Mouse (Mus musculus): ENCODE results near the gene Abcc2. TPM values are rescaled to one million over a fixed set of nuclear protein-coding genes. Genes with fewer than 3 reads are reported as not detected.
A peak's percentile ranks its signal among the peaks of the same experiment; 100 is the strongest.

Abcc2 gene
- polyA plus RNA-seq (2012; rRNA removed) (12.9 and 13.4 TPM in 2 replicates), polyA plus RNA-seq (2014; fragmentation: Nextera tagmentation; extraction: Ambion mirVana) (9.5 and 10.6 TPM in 2 replicates)

DNA sequence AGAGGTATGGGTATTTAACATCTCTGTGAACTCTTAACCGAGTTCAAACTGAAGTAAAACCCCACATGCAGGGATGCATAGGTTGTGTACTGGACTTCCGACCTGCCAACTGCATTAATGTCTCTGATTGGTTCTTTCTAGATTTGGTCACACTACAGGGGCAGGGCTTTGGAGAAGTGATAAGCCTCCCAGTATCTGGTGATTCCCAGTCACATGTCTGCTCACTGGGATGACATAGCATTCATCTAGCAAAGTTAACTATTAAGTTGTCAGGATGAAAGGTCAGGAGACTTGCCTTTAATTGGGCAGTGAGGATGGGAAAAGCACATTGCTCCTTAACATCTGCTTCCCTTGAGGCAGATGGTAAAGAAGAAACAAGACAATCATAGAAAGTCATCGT is at the start of gene Abcc2:
Gene Abcc2 (plus strand): TSS at position 213 of the 400 bp plus-strand sequence.
- Histone ChIP-seq H3K9me3 (ENCODE audit: control insufficient read depth, low read length) (no peaks in the 10 kb centered on the region), H3K4me2 (ENCODE audit: low read depth) (peak within 1 kb of the TSS; percentile 22), H3K9ac (replicated peaks) (peak within 1 kb of the TSS; percentile 27; the same call in 1 of the 2 replicates), H3K4me1 (replicated peaks; ENCODE audit: control insufficient read depth in 2 of 2, insufficient read depth in 2 of 2, low read length in 1 of 2) (peaks cover 0 to 2% of the 10 kb centered on the region in 2 experiments; a peak in 1 of 4 replicates), H3K27me3 (ENCODE audit: control insufficient read depth, insufficient read depth, low read length) (no peaks in the 10 kb centered on the region), H3K36me3 (replicated peaks; ENCODE audit: control insufficient read depth, insufficient read depth, low read depth) (no peaks in the 10 kb centered on the region), H3K27ac (no peak within 1 kb of the TSS), H3K4me3 (ENCODE audit: insufficient read depth in 1 of 2, low read depth in 2 of 2, low read length in 2 of 2) (peak within 1 kb of the TSS; percentile 27 to 39)
- TF ChIP-seq EP300 (IDR thresholded peaks at IDR 0.05; ENCODE audit: low read depth) (no peak), CTCF (IDR thresholded peaks at IDR 0.05; ENCODE audit: low read depth) (no peak)
- peak in 1 of 3 experiments; percentile 26 for DNase-seq (ENCODE audit: low read depth in 3 of 3, low spot score in 3 of 3)
- ATAC-seq (ENCODE audit: insufficient read depth), result peak; percentile 74
- 50% methylated on average over 3 of the region's 3 CpGs for WGBS (ENCODE audit: insufficient replicate concordance)

DNA sequence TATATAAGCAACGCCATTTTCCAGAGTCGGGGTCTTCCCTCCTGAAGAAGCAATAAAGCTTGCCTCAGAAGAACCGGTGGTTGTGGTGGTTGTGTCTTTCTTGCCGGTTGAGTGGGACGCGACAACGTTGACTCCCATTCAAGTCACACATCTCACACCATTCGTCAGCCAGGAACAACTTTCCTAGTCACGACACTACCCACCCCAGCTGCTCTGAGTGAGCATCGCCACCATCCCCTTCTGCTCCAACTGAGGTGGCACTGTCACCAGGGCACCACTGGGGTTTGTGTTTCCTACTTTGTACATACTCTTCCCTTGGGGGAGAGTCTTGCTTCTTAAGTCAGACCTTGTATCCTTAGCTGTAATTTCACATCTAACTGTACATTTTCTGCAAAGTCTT is 43.6 kb upstream of the Abcc2 start:
- 86% methylated on average over 10 of the region's 10 CpGs for WGBS (ENCODE audit: insufficient replicate concordance)

GRCm38 (mm10) chr19:43743401-43743800 is 38.6 kb upstream of the Abcc2 start:
- TF ChIP-seq CTCF (IDR thresholded peaks at IDR 0.05; ENCODE audit: low read depth), result no peak
- no peak for TF ChIP-seq EP300 (IDR thresholded peaks at IDR 0.05; ENCODE audit: low read depth)
- ATAC-seq (ENCODE audit: insufficient read depth), result no peak

More for the DNA sequence above, 43.6 kb upstream of the Abcc2 start:
- no peak overlapping the region for H3K9ac ChIP-seq (replicated peaks)
- DNase-seq (ENCODE audit: low read depth in 3 of 3, low spot score in 3 of 3) (no peak), ATAC-seq (ENCODE audit: insufficient read depth) (no peak)
- H3K4me2 ChIP-seq (ENCODE audit: low read depth), result no peak overlapping the region
- TF ChIP-seq EP300 (IDR thresholded peaks at IDR 0.05; ENCODE audit: low read depth) (no peak), CTCF (IDR thresholded peaks at IDR 0.05; ENCODE audit: low read depth) (no peak)
- no peaks in the 10 kb centered on the region for H3K4me1 ChIP-seq (replicated peaks; ENCODE audit: control insufficient read depth in 2 of 2, insufficient read depth in 2 of 2, low read length in 1 of 2)
- no peaks in the 10 kb centered on the region for H3K9me3 ChIP-seq (ENCODE audit: control insufficient read depth, low read length)
- H3K4me3 ChIP-seq (ENCODE audit: insufficient read depth in 1 of 2, low read depth in 2 of 2, low read length in 2 of 2), result no peak overlapping the region
- H3K27ac ChIP-seq, result no peak overlapping the region
- no peaks in the 10 kb centered on the region for H3K27me3 ChIP-seq (ENCODE audit: control insufficient read depth, insufficient read depth, low read length)
- H3K36me3 ChIP-seq (replicated peaks; ENCODE audit: control insufficient read depth, insufficient read depth, low read depth), result peaks cover 53% of the 10 kb centered on the region

GRCm38 (mm10) chr19:43745740-43746139 is 36.3 kb upstream of the Abcc2 start:
- no peaks in the 10 kb centered on the region for H3K4me1 ChIP-seq (replicated peaks; ENCODE audit: control insufficient read depth in 2 of 2, insufficient read depth in 2 of 2, low read length in 1 of 2)
- no peak overlapping the region for H3K4me2 ChIP-seq (ENCODE audit: low read depth)
- 29% methylated on average over 3 of the region's 3 CpGs for WGBS (ENCODE audit: insufficient replicate concordance)
- ATAC-seq (ENCODE audit: insufficient read depth) (no peak), DNase-seq (ENCODE audit: low read depth in 3 of 3, low spot score in 3 of 3) (no peak)
- no peaks in the 10 kb centered on the region for H3K9me3 ChIP-seq (ENCODE audit: control insufficient read depth, low read length)
- H3K27me3 ChIP-seq (ENCODE audit: control insufficient read depth, insufficient read depth, low read length), result no peaks in the 10 kb centered on the region
- H3K4me3 ChIP-seq (ENCODE audit: insufficient read depth in 1 of 2, low read depth in 2 of 2, low read length in 2 of 2), result no peak overlapping the region
- H3K36me3 ChIP-seq (replicated peaks; ENCODE audit: control insufficient read depth, insufficient read depth, low read depth), result peaks cover 45% of the 10 kb centered on the region
- no peak for TF ChIP-seq EP300 (IDR thresholded peaks at IDR 0.05; ENCODE audit: low read depth)
- TF ChIP-seq CTCF (IDR thresholded peaks at IDR 0.05; ENCODE audit: low read depth), result no peak
- no peak overlapping the region for H3K27ac ChIP-seq
- H3K9ac ChIP-seq (replicated peaks), result no peak overlapping the region

More at GRCm38 (mm10) chr19:43743401-43743800, 38.6 kb upstream of the Abcc2 start:
- DNase-seq (ENCODE audit: low read depth in 3 of 3, low spot score in 3 of 3), result no peak
- H3K9ac ChIP-seq (replicated peaks), result no peak overlapping the region
- 78% methylated on average over 7 of the region's 7 CpGs for WGBS (ENCODE audit: insufficient replicate concordance)
- H3K4me2 ChIP-seq (ENCODE audit: low read depth), result no peak overlapping the region
- H3K4me1 ChIP-seq (replicated peaks; ENCODE audit: control insufficient read depth in 2 of 2, insufficient read depth in 2 of 2, low read length in 1 of 2), result no peaks in the 10 kb centered on the region
- no peak overlapping the region for H3K4me3 ChIP-seq (ENCODE audit: insufficient read depth in 1 of 2, low read depth in 2 of 2, low read length in 2 of 2)
- H3K27me3 ChIP-seq (ENCODE audit: control insufficient read depth, insufficient read depth, low read length), result no peaks in the 10 kb centered on the region
- H3K36me3 ChIP-seq (replicated peaks; ENCODE audit: control insufficient read depth, insufficient read depth, low read depth), result peaks cover 53% of the 10 kb centered on the region
- H3K9me3 ChIP-seq (ENCODE audit: control insufficient read depth, low read length), result no peaks in the 10 kb centered on the region
- no peak overlapping the region for H3K27ac ChIP-seq

DNA sequence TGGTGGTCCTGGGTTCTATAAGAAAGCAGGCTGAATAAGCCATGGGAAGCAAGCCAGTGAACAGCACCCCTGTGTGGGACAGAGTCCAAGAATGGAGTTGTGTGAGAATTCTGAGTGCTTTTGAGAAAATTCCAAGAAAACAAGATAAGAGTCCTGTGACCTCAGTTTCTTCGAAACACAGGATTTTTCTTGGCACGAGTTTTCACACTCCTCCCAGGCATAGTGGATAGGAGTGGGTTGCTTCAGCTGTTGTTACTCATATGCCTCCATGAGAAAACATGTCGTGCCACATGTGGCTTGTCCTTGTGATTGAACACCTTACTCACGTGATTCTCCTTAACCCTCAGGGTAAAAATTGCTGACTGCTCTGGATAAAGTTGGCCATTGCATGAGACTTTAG is 34.1 kb upstream of the Abcc2 start:
- WGBS (ENCODE audit: insufficient replicate concordance), result 59% methylated on average over 4 of the region's 4 CpGs
- no peak overlapping the region for H3K9ac ChIP-seq (replicated peaks)
- H3K4me3 ChIP-seq (ENCODE audit: insufficient read depth in 1 of 2, low read depth in 2 of 2, low read length in 2 of 2), result no peak overlapping the region
- no peak for DNase-seq (ENCODE audit: low read depth in 3 of 3, low spot score in 3 of 3)
- no peak for TF ChIP-seq EP300 (IDR thresholded peaks at IDR 0.05; ENCODE audit: low read depth)
- no peak for TF ChIP-seq CTCF (IDR thresholded peaks at IDR 0.05; ENCODE audit: low read depth)
- no peak for ATAC-seq (ENCODE audit: insufficient read depth)
- H3K36me3 ChIP-seq (replicated peaks; ENCODE audit: control insufficient read depth, insufficient read depth, low read depth), result peaks cover 33% of the 10 kb centered on the region
- no peaks in the 10 kb centered on the region for H3K9me3 ChIP-seq (ENCODE audit: control insufficient read depth, low read length)
- no peak overlapping the region for H3K27ac ChIP-seq
- H3K4me2 ChIP-seq (ENCODE audit: low read depth), result no peak overlapping the region
- no peaks in the 10 kb centered on the region for H3K27me3 ChIP-seq (ENCODE audit: control insufficient read depth, insufficient read depth, low read length)
- peaks cover 0 to 6% of the 10 kb centered on the region in 2 experiments; a peak in 2 of 4 replicates for H3K4me1 ChIP-seq (replicated peaks; ENCODE audit: control insufficient read depth in 2 of 2, insufficient read depth in 2 of 2, low read length in 1 of 2)

Data from liver, embryonic 14.5 days (tissue).